Mouse (Mus musculus): ENCODE data around the gene Patl2. TPM values are rescaled to one million over a fixed set of nuclear protein-coding genes. Genes with fewer than 3 reads are reported as not detected.
"Not testable (repeated sequence)": the region's sequence is repeated elsewhere in the genome, so short reads cannot be mapped to it uniquely, and the experiment has no call there.

The Patl2 gene
- polyA plus RNA-seq, 1 experiment from 2014 or later = not detected

DNA sequence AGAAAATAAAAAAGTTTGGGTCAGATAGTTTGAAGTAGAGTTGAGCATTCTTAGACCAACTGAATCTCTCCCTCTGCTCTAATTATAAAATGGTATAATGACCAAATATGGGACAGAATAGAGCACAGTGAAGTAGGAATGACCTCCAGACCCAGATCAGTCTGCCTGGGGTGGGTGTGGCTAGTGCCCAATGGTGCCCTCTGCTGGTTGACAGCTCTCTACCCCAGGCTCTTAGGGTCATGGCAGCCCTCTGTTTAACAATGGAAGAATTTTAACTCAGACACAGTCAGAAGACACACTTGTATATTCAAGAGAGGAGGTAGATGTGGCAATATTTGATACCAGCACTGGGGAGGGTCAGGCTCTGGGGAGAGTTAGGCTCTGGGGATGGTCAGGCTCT, 83.9 kb downstream of the Patl2 start:
- H3K4me3 ChIP-seq (ENCODE audit: control insufficient read depth in 1 of 2, insufficient read depth in 1 of 2, low read depth in 1 of 2, low read length in 2 of 2) = no peak overlapping the region
- H3K9me3 ChIP-seq (ENCODE audit: control insufficient read depth, low read length) = no peaks in the 10 kb centered on the region
- H3K27ac ChIP-seq (replicated peaks in 1 of 2; ENCODE audit: control insufficient read depth in 1 of 2, insufficient read depth in 1 of 2, low read depth in 2 of 2, low read length in 2 of 2) = no peak overlapping the region
- no peak overlapping the region for H3K9ac ChIP-seq (ENCODE audit: low read length)
- H3K4me2 ChIP-seq (ENCODE audit: low read length) = no peak overlapping the region
- ATAC-seq (ENCODE audit: insufficient number of reproducible peaks, insufficient read depth, low FRiP score, low read depth) = no peak
- H3K27me3 ChIP-seq (ENCODE audit: control insufficient read depth, insufficient read depth, low read length) = no peaks in the 10 kb centered on the region
- no peaks in the 10 kb centered on the region for H3K4me1 ChIP-seq (ENCODE audit: control insufficient read depth in 2 of 2, insufficient read depth in 2 of 2, low read length in 2 of 2)
- H3K36me3 ChIP-seq (ENCODE audit: control insufficient read depth, insufficient read depth, low read length) = peaks cover 68% of the 10 kb centered on the region

DNA sequence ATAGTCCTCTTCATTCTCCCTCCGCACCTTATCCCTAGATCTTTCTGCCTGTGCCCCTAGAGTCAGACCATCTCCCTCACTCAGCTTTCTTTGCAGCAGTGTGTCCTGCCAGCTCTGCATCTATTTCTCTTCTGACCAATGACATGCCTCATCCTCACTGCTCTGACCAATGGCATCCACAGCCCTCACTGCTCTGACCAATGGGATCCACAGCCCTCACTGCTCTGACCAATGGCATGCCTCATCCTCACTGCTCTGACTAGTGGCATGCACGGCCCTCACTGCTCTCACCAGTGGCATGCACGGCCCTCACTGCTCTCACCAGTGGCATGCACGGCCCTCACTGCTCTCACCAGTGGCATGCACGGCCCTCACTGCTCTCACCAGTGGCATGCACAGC, 88.3 kb downstream of the Patl2 start:
- ATAC-seq (ENCODE audit: insufficient number of reproducible peaks, insufficient read depth, low FRiP score, low read depth); H3K27ac ChIP-seq (replicated peaks in 1 of 2; ENCODE audit: control insufficient read depth in 1 of 2, insufficient read depth in 1 of 2, low read depth in 2 of 2, low read length in 2 of 2); H3K4me3 ChIP-seq (ENCODE audit: control insufficient read depth in 1 of 2, insufficient read depth in 1 of 2, low read depth in 1 of 2, low read length in 2 of 2); H3K9me3 ChIP-seq (ENCODE audit: control insufficient read depth, low read length); H3K4me1 ChIP-seq (ENCODE audit: control insufficient read depth in 2 of 2, insufficient read depth in 2 of 2, low read length in 2 of 2); H3K27me3 ChIP-seq (ENCODE audit: control insufficient read depth, insufficient read depth, low read length); H3K9ac ChIP-seq (ENCODE audit: low read length); H3K4me2 ChIP-seq (ENCODE audit: low read length): not testable (repeated sequence)
- peaks cover 92% of the 10 kb centered on the region for H3K36me3 ChIP-seq (ENCODE audit: control insufficient read depth, insufficient read depth, low read length)
- 79% methylated on average over 5 of the region's 5 CpGs for WGBS

DNA sequence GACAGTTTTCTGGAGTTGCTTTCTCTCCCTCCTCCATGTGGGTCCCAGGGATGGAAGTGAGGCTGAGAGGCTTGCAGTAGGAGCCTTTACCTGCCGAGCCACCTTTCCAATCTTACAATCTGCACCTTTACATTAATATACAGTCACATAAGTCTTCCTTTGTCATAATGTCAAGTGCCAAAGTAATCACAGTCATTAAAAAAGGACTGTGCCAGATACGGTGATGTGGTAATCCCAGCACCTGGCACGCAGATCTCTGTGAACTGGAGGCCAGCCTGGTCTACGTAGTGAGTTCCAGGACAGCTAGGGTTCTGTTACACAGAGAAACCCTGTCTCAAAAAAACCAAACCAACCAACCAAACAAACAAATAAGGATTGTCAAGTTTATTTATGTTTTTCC, 92.1 kb downstream of the Patl2 start:
- Histone ChIP-seq H3K9ac (ENCODE audit: low read length) (no peak overlapping the region), H3K4me1 (ENCODE audit: control insufficient read depth in 2 of 2, insufficient read depth in 2 of 2, low read length in 2 of 2) (no peaks in the 10 kb centered on the region), H3K4me2 (ENCODE audit: low read length) (no peak overlapping the region), H3K9me3 (ENCODE audit: control insufficient read depth, low read length) (no peaks in the 10 kb centered on the region), H3K4me3 (ENCODE audit: control insufficient read depth in 1 of 2, insufficient read depth in 1 of 2, low read depth in 1 of 2, low read length in 2 of 2) (no peak overlapping the region), H3K27me3 (ENCODE audit: control insufficient read depth, insufficient read depth, low read length) (no peaks in the 10 kb centered on the region), H3K27ac (replicated peaks in 1 of 2; ENCODE audit: control insufficient read depth in 1 of 2, insufficient read depth in 1 of 2, low read depth in 2 of 2, low read length in 2 of 2) (no peak overlapping the region), H3K36me3 (ENCODE audit: control insufficient read depth, insufficient read depth, low read length) (peaks cover 93% of the 10 kb centered on the region)
- 95% methylated on average over 4 of the region's 4 CpGs for WGBS
- no peak for ATAC-seq (ENCODE audit: insufficient number of reproducible peaks, insufficient read depth, low FRiP score, low read depth)

DNA sequence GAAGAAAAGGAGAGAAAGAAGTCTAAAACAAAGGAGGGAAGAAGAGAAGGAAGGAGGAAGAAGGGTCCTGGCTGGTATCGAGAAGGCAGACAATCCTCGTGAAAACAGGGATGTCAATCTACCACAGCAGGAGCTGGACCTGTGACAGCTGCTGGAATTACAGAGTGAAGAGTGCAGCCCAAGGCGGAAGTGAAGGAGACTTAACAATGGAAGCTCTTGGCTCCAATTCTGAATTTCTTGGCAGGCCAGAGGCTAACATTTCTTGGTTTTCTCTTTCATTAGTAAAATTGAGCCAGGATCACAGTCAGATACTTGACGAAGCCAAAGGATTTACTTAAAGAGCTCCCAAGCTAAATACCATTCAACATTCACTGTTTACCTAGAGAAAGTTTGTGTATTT, 99.5 kb downstream of the Patl2 start:
- no peaks in the 10 kb centered on the region for H3K9me3 ChIP-seq (ENCODE audit: control insufficient read depth, low read length)
- H3K4me2 ChIP-seq (ENCODE audit: low read length) = no peak overlapping the region
- H3K4me3 ChIP-seq (ENCODE audit: control insufficient read depth in 1 of 2, insufficient read depth in 1 of 2, low read depth in 1 of 2, low read length in 2 of 2) = no peak overlapping the region
- H3K9ac ChIP-seq (ENCODE audit: low read length) = no peak overlapping the region
- 67% methylated on average over 4 of the region's 4 CpGs for WGBS
- H3K27ac ChIP-seq (replicated peaks in 1 of 2; ENCODE audit: control insufficient read depth in 1 of 2, insufficient read depth in 1 of 2, low read depth in 2 of 2, low read length in 2 of 2) = no peak overlapping the region
- peaks cover 80% of the 10 kb centered on the region for H3K36me3 ChIP-seq (ENCODE audit: control insufficient read depth, insufficient read depth, low read length)
- no peaks in the 10 kb centered on the region for H3K4me1 ChIP-seq (ENCODE audit: control insufficient read depth in 2 of 2, insufficient read depth in 2 of 2, low read length in 2 of 2)
- no peaks in the 10 kb centered on the region for H3K27me3 ChIP-seq (ENCODE audit: control insufficient read depth, insufficient read depth, low read length)
- no peak for ATAC-seq (ENCODE audit: insufficient number of reproducible peaks, insufficient read depth, low FRiP score, low read depth)

DNA sequence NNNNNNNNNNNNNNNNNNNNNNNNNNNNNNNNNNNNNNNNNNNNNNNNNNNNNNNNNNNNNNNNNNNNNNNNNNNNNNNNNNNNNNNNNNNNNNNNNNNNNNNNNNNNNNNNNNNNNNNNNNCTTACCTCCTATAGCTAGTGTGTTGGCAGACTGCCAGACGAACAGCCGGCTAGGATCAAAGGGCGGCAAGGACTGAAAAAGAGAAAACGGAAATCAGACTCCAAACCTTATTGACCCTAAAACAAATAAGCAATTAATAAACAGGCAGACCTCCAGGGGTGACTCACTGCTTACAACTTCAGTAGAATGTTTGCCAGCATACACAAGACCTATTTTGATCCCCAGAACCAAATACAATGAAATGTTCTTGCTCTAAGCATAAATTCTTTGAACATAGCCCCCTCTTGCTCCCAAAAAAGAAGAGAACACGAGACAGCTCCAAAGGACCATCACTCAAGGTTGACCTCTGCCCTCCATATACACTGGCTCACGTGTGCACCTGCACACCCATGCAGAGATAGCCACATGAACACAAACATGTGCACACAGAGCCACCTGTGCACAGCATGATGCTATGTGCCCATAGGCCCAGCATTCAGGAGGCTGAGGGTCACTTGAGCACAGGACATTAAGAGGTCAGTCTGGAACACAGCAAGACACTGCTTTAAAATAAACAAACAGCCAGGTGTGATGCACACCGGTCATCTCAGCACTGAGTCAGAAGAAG, 104.1 kb downstream of the Patl2 start:
- H3K27me3 ChIP-seq (ENCODE audit: control insufficient read depth, insufficient read depth, low read length) = no peaks in the 10 kb centered on the region
- no peak overlapping the region for H3K27ac ChIP-seq (replicated peaks in 1 of 2; ENCODE audit: control insufficient read depth in 1 of 2, insufficient read depth in 1 of 2, low read depth in 2 of 2, low read length in 2 of 2)
- peaks cover 71% of the 10 kb centered on the region for H3K36me3 ChIP-seq (ENCODE audit: control insufficient read depth, insufficient read depth, low read length)
- no peak for ATAC-seq (ENCODE audit: insufficient number of reproducible peaks, insufficient read depth, low FRiP score, low read depth)
- H3K9me3 ChIP-seq (ENCODE audit: control insufficient read depth, low read length) = no peaks in the 10 kb centered on the region
- 34% methylated on average over 7 of the region's 7 CpGs for WGBS
- H3K4me3 ChIP-seq (ENCODE audit: control insufficient read depth in 1 of 2, insufficient read depth in 1 of 2, low read depth in 1 of 2, low read length in 2 of 2) = no peak overlapping the region
- no peak overlapping the region for H3K4me2 ChIP-seq (ENCODE audit: low read length)
- H3K4me1 ChIP-seq (ENCODE audit: control insufficient read depth in 2 of 2, insufficient read depth in 2 of 2, low read length in 2 of 2) = no peaks in the 10 kb centered on the region
- H3K9ac ChIP-seq (ENCODE audit: low read length) = no peak overlapping the region

Other genes with a start within 250 kb of the Patl2 start
- gene Ctdspl2, start 230.2 kb downstream of the Patl2 start, polyA plus RNA-seq (2014; fragmentation: Nextera tagmentation; extraction: Ambion mirVana) = 35.7 and 40.1 TPM in 2 replicates
- 0.08 TPM in 1 of 2 replicates, not detected in the other for gene Mageb3, start 230.1 kb downstream of the Patl2 start, polyA plus RNA-seq (2014; fragmentation: Nextera tagmentation; extraction: Ambion mirVana)
- gene Eif3j1, start 157.6 kb downstream of the Patl2 start, polyA plus RNA-seq (2014; fragmentation: Nextera tagmentation; extraction: Ambion mirVana) = 11.9 and 13.0 TPM in 2 replicates
- 6.1 TPM in 2 replicates for gene Spg11, start 67.8 kb downstream of the Patl2 start, polyA plus RNA-seq (2014; fragmentation: Nextera tagmentation; extraction: Ambion mirVana)
- 299 and 301 TPM in 2 replicates for gene B2m, start 38.5 kb downstream of the Patl2 start, polyA plus RNA-seq (2014; fragmentation: Nextera tagmentation; extraction: Ambion mirVana)
- 0.11 and 0.15 TPM in 2 replicates for gene Trim69, start 25.5 kb downstream of the Patl2 start, polyA plus RNA-seq (2014; fragmentation: Nextera tagmentation; extraction: Ambion mirVana)
- gene Terb2, start 83 bp upstream of the Patl2 start, polyA plus RNA-seq (2014; fragmentation: Nextera tagmentation; extraction: Ambion mirVana) = not detected in 2 replicates
- 63.6 and 63.7 TPM in 2 replicates for gene Sord, start 48.6 kb upstream of the Patl2 start, polyA plus RNA-seq (2014; fragmentation: Nextera tagmentation; extraction: Ambion mirVana)
- 0.07 and 0.08 TPM in 2 replicates for gene Duox2, start 112.3 kb upstream of the Patl2 start, polyA plus RNA-seq (2014; fragmentation: Nextera tagmentation; extraction: Ambion mirVana)
- gene Duoxa2, start 112.7 kb upstream of the Patl2 start, polyA plus RNA-seq (2014; fragmentation: Nextera tagmentation; extraction: Ambion mirVana) = not detected in 2 replicates
- not detected in 2 replicates for gene Duoxa1, start 127.5 kb upstream of the Patl2 start, polyA plus RNA-seq (2014; fragmentation: Nextera tagmentation; extraction: Ambion mirVana)
- 0.04 and 0.05 TPM in 2 replicates for gene Duox1, start 129.5 kb upstream of the Patl2 start, polyA plus RNA-seq (2014; fragmentation: Nextera tagmentation; extraction: Ambion mirVana)
- 3.6 TPM in 2 replicates for gene Shf, start 183.0 kb upstream of the Patl2 start, polyA plus RNA-seq (2014; fragmentation: Nextera tagmentation; extraction: Ambion mirVana)
- 0.47 and 0.58 TPM in 2 replicates for gene Slc28a2, start 240.3 kb upstream of the Patl2 start, polyA plus RNA-seq (2014; fragmentation: Nextera tagmentation; extraction: Ambion mirVana)

Data from heart, embryonic 14.5 days (tissue).